ENCODE assay signal across 18 mouse cellular contexts in the genomic region with DNA sequence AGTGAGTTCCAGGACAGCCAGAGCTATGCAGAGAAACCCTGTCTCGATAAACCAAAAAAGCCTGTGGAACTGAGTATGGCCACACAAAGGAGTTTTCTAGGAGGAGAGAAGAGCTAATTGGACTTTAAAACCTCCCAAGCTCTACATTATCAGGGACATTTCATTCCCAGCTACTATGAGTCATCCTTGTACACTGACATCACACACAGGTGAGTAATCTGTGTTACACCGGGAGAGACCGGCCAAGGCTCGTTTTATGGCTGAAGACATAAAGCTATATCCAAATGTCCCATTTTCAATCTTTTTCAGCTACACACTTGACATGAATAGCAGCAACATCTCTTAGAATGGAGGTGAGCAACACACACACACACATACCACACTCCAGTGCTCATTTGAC.
"Had no signal": no experiment of that assay in that cellular context is flagged by ENCODE, and none has a peak within 500 bp of the region (broad histone marks: within the 10 kb centered on the region; RNA-seq: fewer than 3 reads in every experiment).

No protein-coding gene starts in this region.

- H3K27me3 ChIP-seq: neural tube, embryonic 13.5 days; neural tube, embryonic 15.5 days had no signal

- H3K27ac ChIP-seq: midbrain, embryonic 10.5 days; midbrain, embryonic 12.5 days; neural tube, embryonic 13.5 days; neural tube, embryonic 15.5 days had no signal

- DNase-seq: lung, adult 18-20 months; lung, embryonic 14.5 days; lung, postnatal 10 days; lung, postnatal 4 days; midbrain, embryonic 14.5 days; retina, postnatal 1 day; right cerebral cortex, adult 18-20 months; right cerebral cortex, postnatal 25 days; right cerebral cortex, postnatal 4 days; spleen, adult 18-20 months; thymus, adult 2 months; thymus, postnatal 25 days had no signal

- H3K36me3 ChIP-seq: midbrain, embryonic 10.5 days; midbrain, embryonic 12.5 days; neural tube, embryonic 13.5 days; neural tube, embryonic 15.5 days had no signal

- H3K4me3 ChIP-seq: midbrain, embryonic 10.5 days; midbrain, embryonic 12.5 days; myocyte; neural tube, embryonic 13.5 days; neural tube, embryonic 15.5 days had no signal

- H3K4me1 ChIP-seq: midbrain, embryonic 10.5 days; midbrain, embryonic 12.5 days; neural tube, embryonic 13.5 days; neural tube, embryonic 15.5 days had no signal

- H3K9ac ChIP-seq: lung, embryonic 14.5 days; midbrain, embryonic 12.5 days; neural tube, embryonic 13.5 days; neural tube, embryonic 15.5 days had no signal

- ATAC-seq: midbrain, embryonic 16.5 days had no signal

- H3K4me2 ChIP-seq: lung, embryonic 14.5 days; midbrain, embryonic 12.5 days; neural tube, embryonic 13.5 days; neural tube, embryonic 15.5 days had no signal

- H3K9me3 ChIP-seq: midbrain, embryonic 10.5 days; midbrain, embryonic 12.5 days; neural tube, embryonic 13.5 days; neural tube, embryonic 15.5 days had no signal
